In the genomic region with DNA sequence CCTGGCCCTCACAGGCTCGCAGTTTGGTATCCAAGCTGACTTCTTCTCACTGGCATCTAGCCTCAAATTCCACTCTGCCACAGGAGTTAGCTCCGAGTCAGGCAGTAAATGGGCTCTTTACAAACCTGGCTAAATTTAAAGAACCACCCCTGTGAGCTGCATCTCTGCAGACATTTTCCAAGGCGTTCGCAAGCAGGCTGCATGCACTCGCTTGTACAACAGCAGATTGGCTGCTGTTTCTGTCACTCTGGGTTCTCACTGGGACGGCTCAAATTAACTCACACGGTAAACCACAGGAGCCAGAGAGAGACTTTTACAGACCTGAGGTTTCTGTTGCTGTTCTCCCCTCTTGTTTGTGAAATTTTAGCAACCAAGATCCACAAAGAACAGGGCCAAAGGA, we compare ENCODE assay signal across 10 mouse cellular contexts.
A peak's percentile ranks its signal among the peaks of the same experiment; 100 is the strongest.
DNase-seq lines count a peak whose midpoint lies in the region; ATAC-seq lines count a peak whose summit lies in the region.
"Had no signal": no experiment of that assay in that cellular context is flagged by ENCODE, and none has a peak within 500 bp of the region (broad histone marks: within the 10 kb centered on the region; RNA-seq: fewer than 3 reads in every experiment).

No protein-coding gene starts in this region.

- no peak for ATAC-seq in erythroid progenitor cell, adult 5-6 weeks (replicated peaks; ENCODE audit: low FRiP score, poor library complexity, severe bottlenecking)
- ATAC-seq in midbrain, embryonic 16.5 days = no peak
- ATAC-seq in intestine, embryonic 15.5 days = no peak

- H3K27me3 ChIP-seq in midbrain, embryonic 16.5 days (ENCODE audit: control insufficient read depth, insufficient read depth, low read depth, low read length) = no peaks in the 10 kb centered on the region
- no peaks in the 10 kb centered on the region for H3K27me3 ChIP-seq in intestine, embryonic 15.5 days (replicated peaks)

- DNase-seq in heart, adult 9 months (ENCODE audit: low spot score in 2 of 2) = peak; percentile 6 to 7
- DNase-seq in heart, adult 8-10 months (ENCODE audit: low spot score) = no peak
- peak; percentile 8 for DNase-seq in NIH3T3 (ENCODE audit: low read depth)
- DNase-seq in fibroblast of lung, adult 2 months (ENCODE audit: low read depth) = peak; percentile 40
- DNase-seq in left cerebral cortex, postnatal 25 days (ENCODE audit: low spot score in 2 of 2) = peak; percentile 67 to 85

- no peak overlapping the region for H3K9ac ChIP-seq in midbrain, embryonic 16.5 days (ENCODE audit: low read depth, low read length)
- no peak overlapping the region for H3K9ac ChIP-seq in intestine, embryonic 15.5 days

- H3K4me3 ChIP-seq in midbrain, embryonic 16.5 days (ENCODE audit: low read depth, low read length) = no peak overlapping the region
- no peak overlapping the region for H3K4me3 ChIP-seq in intestine, embryonic 15.5 days (replicated peaks)
- H3K4me3 ChIP-seq: erythroblast, embryonic 14.5 days had no signal

- H3K4me2 ChIP-seq in midbrain, embryonic 16.5 days (ENCODE audit: low read length) = no peak overlapping the region
- H3K4me2 ChIP-seq in intestine, embryonic 15.5 days (replicated peaks) = no peak overlapping the region

- no peak overlapping the region for H3K27ac ChIP-seq in midbrain, embryonic 16.5 days (ENCODE audit: low read length)
- H3K27ac ChIP-seq in intestine, embryonic 15.5 days = no peak overlapping the region

- H3K4me1 ChIP-seq in midbrain, embryonic 16.5 days (ENCODE audit: control insufficient read depth, insufficient read depth, low read length) = peaks cover 25% of the 10 kb centered on the region
- 0 out of 2 replicates have a peak, but pooled peaks cover 6% of the 10 kb centered on the region for H3K4me1 ChIP-seq in intestine, embryonic 15.5 days (replicated peaks)

- H3K9me3 ChIP-seq in midbrain, embryonic 16.5 days (replicated peaks; ENCODE audit: control insufficient read depth, low read length, poor library complexity, severe bottlenecking) = no peaks in the 10 kb centered on the region
- H3K9me3 ChIP-seq in intestine, embryonic 15.5 days = no peaks in the 10 kb centered on the region

- intact Hi-C loops in left cerebral cortex, postnatal 25 days (cut with DNase I) = no loop called here

- 51% methylated on average over 7 of the region's 7 CpGs for WGBS in midbrain, embryonic 16.5 days
- WGBS in intestine, embryonic 15.5 days = 56% methylated on average over 7 of the region's 7 CpGs

- H3K36me3 ChIP-seq in midbrain, embryonic 16.5 days (ENCODE audit: control insufficient read depth, insufficient read depth, low read length) = no peaks in the 10 kb centered on the region
- H3K36me3 ChIP-seq in intestine, embryonic 15.5 days = no peaks in the 10 kb centered on the region
- H3K36me3 ChIP-seq: G1E had no signal
